Mouse (Mus musculus) cerebellum, adult 2 months (tissue): ENCODE data around the gene Wbp1l.

Source experiments
- CTCF ChIP-seq: fragments of 200-500 bp; IDR thresholded peaks from 2 replicates; pipeline ENCODE4 v1.5.1; 2011; ENCODE audit warnings: low read depth, mild to moderate bottlenecking, control low read depth, low read length, moderate library complexity, borderline replicate concordance; ENCODE audit not compliant: insufficient read depth
- POLR2A ChIP-seq: fragments of 200-500 bp; IDR thresholded peaks from 2 replicates; pipeline ENCODE4 v1.6.1; 2011; ENCODE audit warnings: low read length, control low read depth, borderline replicate concordance; ENCODE audit not compliant: insufficient read depth

GRCm38 (mm10) chr19:46629807-46630206, 30.9 kb downstream of the Wbp1l start:
- TF ChIP-seq POLR2A (no peak), CTCF (no peak)
